Mouse (Mus musculus): ENCODE data around the gene Fgfr2.
"Not testable (repeated sequence)": the region's sequence is repeated elsewhere in the genome, so short reads cannot be mapped to it uniquely, and the experiment has no call there.

The Fgfr2 gene

GRCm38 (mm10) chr7:131503739-131504138 lies 1619.4 kb downstream of the Fgfr2 start:
- H3K27me3 ChIP-seq (ENCODE audit: control insufficient read depth, insufficient read depth, low read length, poor library complexity, severe bottlenecking): no peaks in the 10 kb centered on the region
- no peaks in the 10 kb centered on the region for H3K36me3 ChIP-seq (ENCODE audit: control insufficient read depth, insufficient read depth, low read length, poor library complexity, severe bottlenecking)
- DNase-seq (ENCODE audit: low read depth, low spot score): no peak

- DNase-seq (ENCODE audit: low read depth, low spot score): no peak
- no peaks in the 10 kb centered on the region for H3K27me3 ChIP-seq (ENCODE audit: control insufficient read depth, insufficient read depth, low read length, poor library complexity, severe bottlenecking)
- no peaks in the 10 kb centered on the region for H3K36me3 ChIP-seq (ENCODE audit: control insufficient read depth, insufficient read depth, low read length, poor library complexity, severe bottlenecking)
Measured at GRCm38 (mm10) chr7:131478403-131478802, 1644.7 kb downstream of the Fgfr2 start.

- no peak for DNase-seq (ENCODE audit: low read depth, low spot score)
- Histone ChIP-seq H3K27me3 (ENCODE audit: control insufficient read depth, insufficient read depth, low read length, poor library complexity, severe bottlenecking) (no peaks in the 10 kb centered on the region), H3K36me3 (ENCODE audit: control insufficient read depth, insufficient read depth, low read length, poor library complexity, severe bottlenecking) (no peaks in the 10 kb centered on the region)
Measured at GRCm38 (mm10) chr7:131477140-131477539, 1646.0 kb downstream of the Fgfr2 start.

- no peak for DNase-seq (ENCODE audit: low read depth, low spot score)
- Histone ChIP-seq H3K27me3 (ENCODE audit: control insufficient read depth, insufficient read depth, low read length, poor library complexity, severe bottlenecking) (no peaks in the 10 kb centered on the region), H3K36me3 (ENCODE audit: control insufficient read depth, insufficient read depth, low read length, poor library complexity, severe bottlenecking) (no peaks in the 10 kb centered on the region)
Measured at GRCm38 (mm10) chr7:131471551-131471950, 1651.6 kb downstream of the Fgfr2 start.

GRCm38 (mm10) chr7:131469506-131469905 lies 1653.6 kb downstream of the Fgfr2 start:
- H3K27me3 ChIP-seq (ENCODE audit: control insufficient read depth, insufficient read depth, low read length, poor library complexity, severe bottlenecking): no peaks in the 10 kb centered on the region
- DNase-seq (ENCODE audit: low read depth, low spot score): peak; percentile 6
- H3K36me3 ChIP-seq (ENCODE audit: control insufficient read depth, insufficient read depth, low read length, poor library complexity, severe bottlenecking): no peaks in the 10 kb centered on the region

GRCm38 (mm10) chr7:131467312-131467711 lies 1655.8 kb downstream of the Fgfr2 start:
- DNase-seq (ENCODE audit: low read depth, low spot score): no peak
- Histone ChIP-seq H3K27me3 (ENCODE audit: control insufficient read depth, insufficient read depth, low read length, poor library complexity, severe bottlenecking) (no peaks in the 10 kb centered on the region), H3K36me3 (ENCODE audit: control insufficient read depth, insufficient read depth, low read length, poor library complexity, severe bottlenecking) (no peaks in the 10 kb centered on the region)

GRCm38 (mm10) chr7:131465735-131466134 lies 1657.4 kb downstream of the Fgfr2 start:
- no peak for DNase-seq (ENCODE audit: low read depth, low spot score)
- Histone ChIP-seq H3K27me3 (ENCODE audit: control insufficient read depth, insufficient read depth, low read length, poor library complexity, severe bottlenecking) (no peaks in the 10 kb centered on the region), H3K36me3 (ENCODE audit: control insufficient read depth, insufficient read depth, low read length, poor library complexity, severe bottlenecking) (no peaks in the 10 kb centered on the region)

- DNase-seq (ENCODE audit: low read depth, low spot score): no peak
- H3K27me3 ChIP-seq (ENCODE audit: control insufficient read depth, insufficient read depth, low read length, poor library complexity, severe bottlenecking): no peaks in the 10 kb centered on the region
- H3K36me3 ChIP-seq (ENCODE audit: control insufficient read depth, insufficient read depth, low read length, poor library complexity, severe bottlenecking): no peaks in the 10 kb centered on the region
Measured at GRCm38 (mm10) chr7:131465117-131465601, 1658.0 kb downstream of the Fgfr2 start.

GRCm38 (mm10) chr7:131456714-131457113 lies 1666.4 kb downstream of the Fgfr2 start:
- Histone ChIP-seq H3K27me3 (ENCODE audit: control insufficient read depth, insufficient read depth, low read length, poor library complexity, severe bottlenecking) (no peaks in the 10 kb centered on the region), H3K36me3 (ENCODE audit: control insufficient read depth, insufficient read depth, low read length, poor library complexity, severe bottlenecking) (no peaks in the 10 kb centered on the region)
- no peak for DNase-seq (ENCODE audit: low read depth, low spot score)

GRCm38 (mm10) chr7:131437051-131437450 lies 1686.1 kb downstream of the Fgfr2 start:
- Histone ChIP-seq H3K27me3 (ENCODE audit: control insufficient read depth, insufficient read depth, low read length, poor library complexity, severe bottlenecking) (no peaks in the 10 kb centered on the region), H3K36me3 (ENCODE audit: control insufficient read depth, insufficient read depth, low read length, poor library complexity, severe bottlenecking) (no peaks in the 10 kb centered on the region)
- no peak for DNase-seq (ENCODE audit: low read depth, low spot score)

- Histone ChIP-seq H3K36me3 (ENCODE audit: control insufficient read depth, insufficient read depth, low read length, poor library complexity, severe bottlenecking) (no peaks in the 10 kb centered on the region), H3K27me3 (ENCODE audit: control insufficient read depth, insufficient read depth, low read length, poor library complexity, severe bottlenecking) (no peaks in the 10 kb centered on the region)
- no peak for DNase-seq (ENCODE audit: low read depth, low spot score)
Measured at GRCm38 (mm10) chr7:131434276-131434675, 1688.9 kb downstream of the Fgfr2 start.

GRCm38 (mm10) chr7:131432244-131432643 lies 1690.9 kb downstream of the Fgfr2 start:
- Histone ChIP-seq H3K36me3 (ENCODE audit: control insufficient read depth, insufficient read depth, low read length, poor library complexity, severe bottlenecking) (0 out of 2 replicates have a peak, but pooled peaks cover under 1% of the 10 kb centered on the region), H3K27me3 (ENCODE audit: control insufficient read depth, insufficient read depth, low read length, poor library complexity, severe bottlenecking) (no peaks in the 10 kb centered on the region)
- no peak for DNase-seq (ENCODE audit: low read depth, low spot score)

GRCm38 (mm10) chr7:131427331-131427730 lies 1695.8 kb downstream of the Fgfr2 start:
- 0 out of 2 replicates have a peak, but pooled peaks cover 2% of the 10 kb centered on the region for H3K36me3 ChIP-seq (ENCODE audit: control insufficient read depth, insufficient read depth, low read length, poor library complexity, severe bottlenecking)
- H3K27me3 ChIP-seq (ENCODE audit: control insufficient read depth, insufficient read depth, low read length, poor library complexity, severe bottlenecking): no peaks in the 10 kb centered on the region
- DNase-seq (ENCODE audit: low read depth, low spot score): no peak

GRCm38 (mm10) chr7:131424912-131425311 lies 1698.2 kb downstream of the Fgfr2 start:
- Histone ChIP-seq H3K27me3 (ENCODE audit: control insufficient read depth, insufficient read depth, low read length, poor library complexity, severe bottlenecking) (no peaks in the 10 kb centered on the region), H3K36me3 (ENCODE audit: control insufficient read depth, insufficient read depth, low read length, poor library complexity, severe bottlenecking) (0 out of 2 replicates have a peak, but pooled peaks cover 2% of the 10 kb centered on the region)
- DNase-seq (ENCODE audit: low read depth, low spot score): no peak

- no peaks in the 10 kb centered on the region for H3K27me3 ChIP-seq (ENCODE audit: control insufficient read depth, insufficient read depth, low read length, poor library complexity, severe bottlenecking)
- H3K36me3 ChIP-seq (ENCODE audit: control insufficient read depth, insufficient read depth, low read length, poor library complexity, severe bottlenecking): no peaks in the 10 kb centered on the region
- no peak for DNase-seq (ENCODE audit: low read depth, low spot score)
Measured at GRCm38 (mm10) chr7:131417605-131418004, 1705.5 kb downstream of the Fgfr2 start.

GRCm38 (mm10) chr7:131416742-131417141 lies 1706.4 kb downstream of the Fgfr2 start:
- not testable (repeated sequence) for H3K27me3 ChIP-seq (ENCODE audit: control insufficient read depth, insufficient read depth, low read length, poor library complexity, severe bottlenecking); H3K36me3 ChIP-seq (ENCODE audit: control insufficient read depth, insufficient read depth, low read length, poor library complexity, severe bottlenecking); DNase-seq (ENCODE audit: low read depth, low spot score)
